Mouse (Mus musculus) stomach, postnatal 0 days (tissue): ENCODE results near the gene Igfbp1.

Source experiments
- CTCF ChIP-seq: IDR thresholded peaks from 2 replicates; pipeline ENCODE4 v1.5.1; 2016; ENCODE audit warnings: antibody characterized with exemption, low read depth, mild to moderate bottlenecking, moderate library complexity
- EP300 ChIP-seq: optimal IDR thresholded peaks from 2 replicates; pipeline ENCODE3; 2016; ENCODE audit warnings: antibody characterized with exemption

- TF ChIP-seq CTCF (no peak), EP300 (no peak)
These were observed 33.2 kb upstream of the Igfbp1 start for GRCm38 (mm10) chr11:7164416-7164815.
